Mouse (Mus musculus) kidney, adult 2 months (tissue): ENCODE data around the gene Gm9508.

Experiments used
- CTCF ChIP-seq: fragments of 200-500 bp; conservative IDR thresholded peaks from 2 replicates; pipeline ENCODE4 v1.5.1; 2011; ENCODE audit warnings: low read depth, mild to moderate bottlenecking, control low read depth, low read length, moderate library complexity, mixed read lengths; ENCODE audit not compliant: insufficient read depth, insufficient read length
- POLR2A ChIP-seq: fragments of 200-500 bp; IDR thresholded peaks from one replicate; pipeline ENCODE4 v1.6.1; 2011; ENCODE audit warnings: low read depth, low read length, control low read depth

DNA sequence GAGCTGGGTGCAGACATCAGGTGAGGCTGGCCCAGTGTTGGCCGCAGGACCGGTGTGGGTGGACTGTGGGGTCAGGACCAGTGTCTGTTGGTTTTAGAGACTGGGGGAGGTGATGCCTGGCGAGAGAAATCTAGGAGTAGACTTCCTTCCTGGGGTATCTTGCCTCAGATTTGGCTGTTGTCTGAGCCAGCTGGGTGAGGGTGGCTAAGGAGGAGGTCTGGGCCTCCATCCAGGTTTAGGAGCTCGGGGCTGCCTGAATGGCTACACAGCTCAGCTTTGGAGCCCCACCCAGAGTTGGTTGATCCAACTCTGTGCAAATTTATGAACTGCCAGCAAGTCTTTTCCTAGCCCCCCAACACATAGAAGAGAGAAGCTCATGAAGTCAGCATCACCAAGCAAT is 29.6 kb downstream of the Gm9508 start:
- TF ChIP-seq POLR2A = no peak
- no peak for TF ChIP-seq CTCF
